Mouse (Mus musculus) cerebellum, adult 9-10 months (tissue): Measurements from ENCODE around the gene P2ry13.

Source experiments
- DNase-seq: peaks from one replicate; pipeline ENCODE4 v3.0.0; 2022

P2ry13 gene

DNA sequence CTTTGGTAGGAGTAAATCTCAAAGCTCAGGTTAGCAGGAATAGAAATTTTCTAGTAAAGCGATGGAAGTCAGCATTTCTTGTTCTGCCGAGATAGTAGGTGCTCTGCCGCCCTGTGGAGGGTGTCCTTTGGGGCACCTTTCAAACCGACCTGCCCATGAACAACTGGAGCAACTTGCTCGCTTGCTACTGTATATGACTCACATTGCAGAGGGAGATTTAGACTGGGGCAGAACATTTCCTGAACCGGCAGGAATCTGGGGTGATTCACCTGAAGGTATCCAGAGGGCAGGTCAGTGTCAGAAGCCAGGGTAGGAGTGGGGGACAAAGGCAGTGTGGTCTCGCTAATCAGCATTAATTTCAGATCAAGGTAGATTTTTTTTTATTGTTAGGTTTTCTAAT is 15.7 kb downstream of the P2ry13 start, which contains the start of gene Gpr87:
Gpr87 (minus strand) TSS at position 167 of the 400 bp plus-strand sequence.
- no peak for DNase-seq

GRCm38 (mm10) chr3:59194099-59194498 is 16.6 kb downstream of the P2ry13 start:
- DNase-seq, result no peak

- DNase-seq, result no peak
Observed at GRCm38 (mm10) chr3:59191674-59192073, 19.0 kb downstream of the P2ry13 start.

GRCm38 (mm10) chr3:59187336-59187735 is 23.3 kb downstream of the P2ry13 start:
- DNase-seq, result no peak

DNA sequence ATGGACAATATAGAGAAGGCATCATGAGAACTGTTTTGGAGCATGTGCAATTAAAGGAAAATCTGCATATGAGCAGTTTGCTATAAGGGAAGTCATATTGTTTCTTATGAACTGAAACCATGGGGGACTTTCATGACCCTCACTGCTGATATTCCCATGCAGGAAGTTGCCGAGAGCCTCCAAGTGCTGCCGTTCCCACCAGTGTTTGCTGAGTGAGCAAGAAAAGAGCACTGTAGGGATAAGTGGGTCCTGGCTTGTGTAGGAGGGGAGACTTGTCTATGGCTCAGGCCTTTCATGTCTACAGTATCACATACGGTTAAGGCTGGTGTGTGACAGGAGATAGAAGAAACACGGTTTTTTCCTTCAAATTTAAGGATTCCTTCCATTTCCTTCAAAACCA is 25.0 kb downstream of the P2ry13 start:
- no peak for DNase-seq

- DNase-seq, result no peak
Observed at GRCm38 (mm10) chr3:59182129-59182528, 28.6 kb downstream of the P2ry13 start.

DNA sequence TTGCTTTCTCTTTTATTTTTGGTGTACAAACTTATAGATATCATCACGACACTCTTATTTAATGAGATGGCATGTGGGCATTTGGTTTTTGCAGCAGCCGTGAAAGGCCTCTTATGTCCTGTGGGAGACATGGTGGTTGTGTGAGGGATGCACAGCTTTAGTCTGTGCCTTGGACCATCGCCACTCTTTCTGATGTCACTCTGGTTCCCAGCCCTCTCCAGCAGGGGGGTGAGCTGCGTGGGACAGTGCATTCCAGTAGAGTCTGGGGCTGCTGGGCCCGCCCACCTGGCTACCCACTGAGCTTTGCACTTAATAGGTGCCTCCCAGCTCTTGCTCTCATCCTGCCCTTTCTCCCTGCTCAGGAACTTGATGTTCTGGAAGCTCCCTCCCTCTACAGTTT is 29.5 kb downstream of the P2ry13 start:
- DNase-seq, result peak; percentile 52

DNA sequence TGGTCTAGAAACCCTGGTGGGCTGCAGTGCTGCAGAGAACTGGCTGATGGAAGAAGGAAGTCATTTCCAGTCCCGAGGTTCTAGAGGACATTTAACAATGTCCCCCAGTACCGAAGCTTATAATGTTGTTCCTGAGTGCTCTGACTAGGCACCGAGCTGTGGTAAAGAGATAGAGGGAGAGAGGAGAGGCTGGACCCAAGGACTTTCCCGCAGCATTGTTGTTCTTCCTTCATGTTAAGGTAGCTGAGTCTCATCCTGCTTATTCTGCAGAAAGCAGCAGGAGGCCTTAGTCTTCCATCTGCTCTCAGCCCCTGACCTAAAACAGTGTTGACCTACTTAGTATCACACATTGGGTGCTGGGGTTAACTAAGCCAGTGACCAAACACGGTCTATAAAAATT is 33.8 kb downstream of the P2ry13 start:
- DNase-seq, result peak; percentile 92

GRCm38 (mm10) chr3:59175234-59175633 is 35.4 kb downstream of the P2ry13 start:
- peak; percentile 89 for DNase-seq

GRCm38 (mm10) chr3:59174426-59175154 is 36.1 kb downstream of the P2ry13 start:
- no peak for DNase-seq

- DNase-seq, result no peak
Observed at GRCm38 (mm10) chr3:59169921-59170627, 40.6 kb downstream of the P2ry13 start.

DNA sequence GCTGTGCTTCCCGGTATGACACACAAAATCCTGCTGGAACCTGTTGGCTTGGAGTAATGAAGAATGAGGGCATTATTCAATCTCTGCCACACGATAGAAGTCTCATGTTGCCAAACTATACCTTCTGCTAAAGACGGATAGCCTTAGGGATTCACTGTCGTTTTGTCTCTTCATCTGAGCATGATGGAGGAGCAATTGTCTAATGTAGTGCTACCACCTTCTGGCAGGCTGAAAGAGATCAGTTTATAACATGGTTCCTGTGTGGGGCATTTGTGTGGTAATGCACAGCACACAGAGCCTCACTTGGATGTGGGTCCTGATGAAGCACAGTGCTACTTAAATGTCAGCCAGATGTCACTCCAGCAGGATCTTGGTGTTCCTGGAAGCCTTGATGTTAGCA is 41.5 kb downstream of the P2ry13 start:
- DNase-seq, result no peak

DNA sequence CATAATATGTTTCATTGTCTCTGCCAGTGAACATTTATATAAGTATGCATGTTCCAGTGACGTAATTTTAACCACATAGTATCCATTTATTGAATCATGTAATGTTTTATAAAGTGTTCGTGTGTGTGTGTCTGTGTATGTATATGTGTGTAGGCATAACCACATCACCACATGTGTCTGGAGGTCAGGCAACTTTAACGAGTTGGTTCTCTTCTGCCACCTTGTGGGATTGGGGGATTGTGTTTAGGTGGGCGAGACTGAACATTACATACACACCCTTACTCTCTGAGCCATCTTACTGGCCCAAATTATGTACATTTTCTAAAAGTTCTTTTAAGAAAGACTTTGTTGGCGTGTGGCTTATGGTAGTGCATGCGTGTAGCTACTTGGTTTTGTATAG is 42.2 kb downstream of the P2ry13 start:
- no peak for DNase-seq

GRCm38 (mm10) chr3:59167417-59168054 is 43.1 kb downstream of the P2ry13 start:
- DNase-seq, result no peak

- DNase-seq, result no peak
Observed at GRCm38 (mm10) chr3:59160465-59160864, 50.2 kb downstream of the P2ry13 start.
